Mouse (Mus musculus) thymus, postnatal 0 days (tissue): ENCODE results near the gene Itga2. TPM values are rescaled to one million over a fixed set of nuclear protein-coding genes. Genes with fewer than 3 reads are reported as not detected.

ENCODE experiments used
- DNase-seq: peaks from one replicate; pipeline ENCODE4 v3.0.0-alpha.2; 2015; ENCODE audit warnings: low spot score
- polyA plus RNA-seq: library from polyadenylated mRNA; unstranded; fragments of >200 nt; fragmentation: Nextera tagmentation; extraction: Ambion mirVana; gene quantifications from 2 replicates; pipeline ENCODE4 v1.2.1, GENCODE M21; 2015

Itga2 gene
- 0.54 and 1.4 TPM in 2 replicates for polyA plus RNA-seq

GRCm38 (mm10) chr13:114931775-114932294 lies at the start of gene Itga2:
TSS of gene Itga2 (minus strand) at chr13:114932100.
- DNase-seq: peak; percentile 69

- DNase-seq: peak; percentile 39
Measured at GRCm38 (mm10) chr13:114980831-114981419, 49.0 kb upstream of the Itga2 start.

GRCm38 (mm10) chr13:114974484-114975042 lies 42.7 kb upstream of the Itga2 start:
- DNase-seq: no peak

GRCm38 (mm10) chr13:114971905-114972304 lies 40.0 kb upstream of the Itga2 start:
- no peak for DNase-seq

- DNase-seq: peak; percentile 71
Measured at GRCm38 (mm10) chr13:114964233-114964632, 32.3 kb upstream of the Itga2 start.

GRCm38 (mm10) chr13:114954516-114954915 lies 22.6 kb upstream of the Itga2 start:
- DNase-seq: no peak

- no peak for DNase-seq
Measured at GRCm38 (mm10) chr13:114933541-114933940, 1.6 kb upstream of the Itga2 start.

- DNase-seq: peak; percentile 10
Measured at GRCm38 (mm10) chr13:114930996-114931649, 777 bp downstream of the Itga2 start.

- no peak for DNase-seq
Measured at GRCm38 (mm10) chr13:114924785-114925184, 7.1 kb downstream of the Itga2 start.

- DNase-seq: no peak
Measured at GRCm38 (mm10) chr13:114923331-114923730, 8.6 kb downstream of the Itga2 start.

GRCm38 (mm10) chr13:114915767-114916166 lies 16.1 kb downstream of the Itga2 start:
- peak; percentile 38 for DNase-seq

- DNase-seq: no peak
Measured at GRCm38 (mm10) chr13:114914963-114915362, 16.9 kb downstream of the Itga2 start.

- no peak for DNase-seq
Measured at GRCm38 (mm10) chr13:114914559-114914958, 17.3 kb downstream of the Itga2 start.

GRCm38 (mm10) chr13:114910629-114911028 lies 21.3 kb downstream of the Itga2 start:
- DNase-seq: no peak

GRCm38 (mm10) chr13:114909514-114909913 lies 22.4 kb downstream of the Itga2 start:
- no peak for DNase-seq

GRCm38 (mm10) chr13:114907876-114908275 lies 24.0 kb downstream of the Itga2 start:
- no peak for DNase-seq

GRCm38 (mm10) chr13:114896751-114897386 lies 35.0 kb downstream of the Itga2 start:
- no peak for DNase-seq

GRCm38 (mm10) chr13:114895896-114896295 lies 36.0 kb downstream of the Itga2 start:
- peak; percentile 56 for DNase-seq

GRCm38 (mm10) chr13:114894718-114895117 lies 37.2 kb downstream of the Itga2 start:
- DNase-seq: peak; percentile 16

GRCm38 (mm10) chr13:114891655-114892054 lies 40.2 kb downstream of the Itga2 start:
- DNase-seq: no peak

GRCm38 (mm10) chr13:114887695-114888094 lies 44.2 kb downstream of the Itga2 start:
- DNase-seq: no peak

GRCm38 (mm10) chr13:114887293-114887692 lies 44.6 kb downstream of the Itga2 start:
- no peak for DNase-seq
